Mouse (Mus musculus) liver, embryonic 14.5 days (tissue): Measurements from ENCODE around the gene Lrrfip2.

Source experiments
- CTCF ChIP-seq: IDR thresholded peaks from 2 replicates; pipeline ENCODE4 v1.5.1; 2016; ENCODE audit warnings: antibody characterized with exemption, low read depth, control low read depth
- EP300 ChIP-seq: IDR thresholded peaks from 2 replicates; pipeline ENCODE4 v1.6.1; 2016; ENCODE audit warnings: antibody characterized with exemption, low read depth

- TF ChIP-seq CTCF (no peak), EP300 (no peak)
Measured at GRCm38 (mm10) chr9:111204601-111205375, 87.4 kb downstream of the Lrrfip2 start.
